Comparison of ENCODE assay signal across 8 mouse cellular contexts in the genomic region with DNA sequence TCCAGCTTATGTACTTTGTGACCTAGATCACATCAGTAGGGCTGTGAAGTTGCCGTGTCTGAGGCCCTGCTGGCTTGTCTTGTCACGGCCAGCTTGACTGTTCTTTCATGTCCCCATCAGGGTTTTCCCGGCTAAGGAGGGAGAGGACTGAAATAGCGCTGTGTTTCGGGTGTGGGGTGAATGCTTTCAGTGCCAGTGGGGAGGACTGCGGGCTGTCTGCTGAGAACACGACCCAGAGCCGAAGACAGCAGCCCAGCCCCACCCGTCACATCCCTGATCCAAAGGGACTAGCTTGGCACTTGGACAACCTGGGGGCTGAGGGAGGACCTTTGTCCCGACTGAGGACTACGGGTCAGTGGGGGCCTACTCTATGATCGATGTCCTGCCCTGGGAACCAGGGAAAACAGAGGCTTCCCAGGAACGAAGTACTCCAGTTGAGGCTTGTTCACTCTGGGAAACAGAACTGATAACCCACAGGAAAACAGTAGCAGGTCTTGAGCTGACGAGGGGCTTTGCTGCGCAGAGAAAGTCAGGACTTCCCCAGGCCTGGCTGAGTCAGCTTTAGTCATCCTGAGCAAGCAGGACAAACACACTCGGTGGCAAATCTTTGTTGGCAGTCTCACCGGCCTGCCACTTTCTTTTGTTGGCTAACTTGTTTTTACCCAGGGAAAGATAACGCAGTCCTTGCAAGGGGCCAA. TPM values are rescaled to one million over a fixed set of nuclear protein-coding genes. Genes with fewer than 3 reads are reported as not detected.
DNase-seq lines count a peak whose midpoint lies in the region; ATAC-seq and TF ChIP-seq lines count a peak whose summit lies in the region.
"Had no signal": no experiment of that assay in that cellular context is flagged by ENCODE, and none has a peak within 500 bp of the region (broad histone marks: within the 10 kb centered on the region; RNA-seq: fewer than 3 reads in every experiment).

No protein-coding gene starts in this region.

- no peak for ATAC-seq in embryonic facial prominence, embryonic 14.5 days (ENCODE audit: low read depth)
- ATAC-seq in intestine, postnatal 0 days, result no peak
- no peak for ATAC-seq in forebrain, embryonic 11.5 days (replicated peaks; ENCODE audit: low FRiP score)

- H3K9me3 ChIP-seq in embryonic facial prominence, embryonic 14.5 days (ENCODE audit: control insufficient read depth, low read length), result no peaks in the 10 kb centered on the region
- no peaks in the 10 kb centered on the region for H3K9me3 ChIP-seq in intestine, postnatal 0 days (ENCODE audit: control insufficient read depth)
- no peaks in the 10 kb centered on the region for H3K9me3 ChIP-seq in forebrain, embryonic 11.5 days (ENCODE audit: control insufficient read depth, low read length)
- H3K9me3 ChIP-seq: limb, embryonic 13.5 days had no signal

- TF ChIP-seq CTCF in intestine, postnatal 0 days (IDR thresholded peaks at IDR 0.05; ENCODE audit: low read depth), result no peak

- 66% methylated on average over 16 of the region's 18 CpGs for WGBS in embryonic facial prominence, embryonic 14.5 days
- 48% methylated on average over 18 of the region's 18 CpGs for WGBS in intestine, postnatal 0 days
- 81% methylated on average over 18 of the region's 18 CpGs for WGBS in forebrain, embryonic 11.5 days

- H3K4me1 ChIP-seq in embryonic facial prominence, embryonic 14.5 days (ENCODE audit: control insufficient read depth, insufficient read depth, low read length), result no peaks in the 10 kb centered on the region
- H3K4me1 ChIP-seq in intestine, postnatal 0 days (replicated peaks; ENCODE audit: control insufficient read depth, insufficient read depth, low read length), result peaks cover 18% of the 10 kb centered on the region; the same call in 1 of the 2 replicates
- H3K4me1 ChIP-seq in forebrain, embryonic 11.5 days (replicated peaks; ENCODE audit: control insufficient read depth, insufficient read depth, low read length), result no peaks in the 10 kb centered on the region

- no peak overlapping the region for H3K27ac ChIP-seq in embryonic facial prominence, embryonic 14.5 days (replicated peaks; ENCODE audit: low read depth, low read length)
- H3K27ac ChIP-seq in intestine, postnatal 0 days (ENCODE audit: low read depth, low read length), result peak overlapping the region; percentile 29
- no peak overlapping the region for H3K27ac ChIP-seq in forebrain, embryonic 11.5 days (ENCODE audit: low read depth, low read length)
- H3K27ac ChIP-seq: limb, embryonic 13.5 days had no signal

- H3K4me2 ChIP-seq in embryonic facial prominence, embryonic 14.5 days (ENCODE audit: low read depth, low read length), result no peak overlapping the region
- no peak overlapping the region for H3K4me2 ChIP-seq in intestine, postnatal 0 days (replicated peaks; ENCODE audit: low read depth)
- no peak overlapping the region for H3K4me2 ChIP-seq in forebrain, embryonic 11.5 days (ENCODE audit: low read depth, low read length, severe bottlenecking)
- H3K4me2 ChIP-seq: limb, embryonic 13.5 days had no signal

- H3K27me3 ChIP-seq in embryonic facial prominence, embryonic 14.5 days (replicated peaks; ENCODE audit: control insufficient read depth, insufficient read depth, low read length), result no peaks in the 10 kb centered on the region
- no peaks in the 10 kb centered on the region for H3K27me3 ChIP-seq in intestine, postnatal 0 days (replicated peaks; ENCODE audit: control insufficient read depth, insufficient read depth, low read length)
- no peaks in the 10 kb centered on the region for H3K27me3 ChIP-seq in forebrain, embryonic 11.5 days (ENCODE audit: control insufficient read depth, insufficient read depth, low read length)
- H3K27me3 ChIP-seq: limb, embryonic 13.5 days had no signal

- peak; percentile 43 for DNase-seq in right cerebral cortex, adult 18-20 months
- no peak for DNase-seq in right cerebral cortex, adult 2 months (ENCODE audit: low spot score in 2 of 2)
- DNase-seq in embryonic facial prominence, embryonic 14.5 days (ENCODE audit: low spot score), result no peak
- DNase-seq in testis, postnatal 14 days (ENCODE audit: low spot score), result peak; percentile 52
- no peak for DNase-seq in thymus, postnatal 36 days
- DNase-seq in forebrain, embryonic 11.5 days (ENCODE audit: low spot score), result no peak

- no peaks in the 10 kb centered on the region for H3K36me3 ChIP-seq in embryonic facial prominence, embryonic 14.5 days (ENCODE audit: control insufficient read depth, insufficient read depth, low read length)
- peaks cover 11% of the 10 kb centered on the region; the same call in 1 of the 2 replicates for H3K36me3 ChIP-seq in intestine, postnatal 0 days (ENCODE audit: control insufficient read depth, insufficient read depth)
- no peaks in the 10 kb centered on the region for H3K36me3 ChIP-seq in forebrain, embryonic 11.5 days (ENCODE audit: control insufficient read depth, insufficient read depth, low read length)
- H3K36me3 ChIP-seq: limb, embryonic 13.5 days had no signal

- no peak overlapping the region for H3K4me3 ChIP-seq in embryonic facial prominence, embryonic 14.5 days (ENCODE audit: low read depth, low read length)
- H3K4me3 ChIP-seq in intestine, postnatal 0 days (ENCODE audit: low read depth, low read length), result no peak overlapping the region
- no peak overlapping the region for H3K4me3 ChIP-seq in forebrain, embryonic 11.5 days (ENCODE audit: low read depth, low read length)
- H3K4me3 ChIP-seq: limb, embryonic 13.5 days had no signal

- H3K9ac ChIP-seq in embryonic facial prominence, embryonic 14.5 days (ENCODE audit: low read depth, low read length), result peak overlapping the region; percentile 19; the same call in 1 of the 2 replicates
- H3K9ac ChIP-seq in intestine, postnatal 0 days (ENCODE audit: low read depth, low read length), result 0 out of 2 replicates have a peak overlapping the region, but pooled peaks have one; percentile 7
- no peak overlapping the region for H3K9ac ChIP-seq in forebrain, embryonic 11.5 days (ENCODE audit: low read length)
- H3K9ac ChIP-seq: limb, embryonic 13.5 days had no signal

RNA-seq across cellular contexts. Expression of gene Pitpna, which starts 23.9 kb away (rescaled TPM):
- 81.7 and 86.3 TPM in 2 replicates for polyA plus RNA-seq in embryonic facial prominence, embryonic 14.5 days (2014; fragmentation: Nextera tagmentation; extraction: Ambion mirVana)
- 160 and 161 TPM in 2 replicates for polyA plus RNA-seq in intestine, postnatal 0 days (2015; fragmentation: Nextera tagmentation; extraction: Ambion mirVana)
- polyA plus RNA-seq in forebrain, embryonic 11.5 days (2014; fragmentation: Nextera tagmentation; extraction: Ambion mirVana), result 79.5 and 88.5 TPM in 2 replicates

RNA-seq across cellular contexts. Expression of gene Slc43a2, which starts 32.5 kb away (rescaled TPM):
- 4.3 and 5.3 TPM in 2 replicates for polyA plus RNA-seq in embryonic facial prominence, embryonic 14.5 days (2014; fragmentation: Nextera tagmentation; extraction: Ambion mirVana)
- 46.4 and 59.5 TPM in 2 replicates for polyA plus RNA-seq in intestine, postnatal 0 days (2015; fragmentation: Nextera tagmentation; extraction: Ambion mirVana)
- polyA plus RNA-seq in forebrain, embryonic 11.5 days (2014; fragmentation: Nextera tagmentation; extraction: Ambion mirVana), result 5.5 and 7.5 TPM in 2 replicates

RNA-seq across cellular contexts. Expression of gene Scarf1, which starts 50.7 kb away (rescaled TPM):
- 6.9 and 7.2 TPM in 2 replicates for polyA plus RNA-seq in embryonic facial prominence, embryonic 14.5 days (2014; fragmentation: Nextera tagmentation; extraction: Ambion mirVana)
- polyA plus RNA-seq in intestine, postnatal 0 days (2015; fragmentation: Nextera tagmentation; extraction: Ambion mirVana), result 2.8 and 3.2 TPM in 2 replicates
- 4.2 TPM in 2 replicates for polyA plus RNA-seq in forebrain, embryonic 11.5 days (2014; fragmentation: Nextera tagmentation; extraction: Ambion mirVana)

RNA-seq across cellular contexts. Expression of gene Rilp, which starts 54.1 kb away (rescaled TPM):
- 0.59 and 0.70 TPM in 2 replicates for polyA plus RNA-seq in embryonic facial prominence, embryonic 14.5 days (2014; fragmentation: Nextera tagmentation; extraction: Ambion mirVana)
- polyA plus RNA-seq in intestine, postnatal 0 days (2015; fragmentation: Nextera tagmentation; extraction: Ambion mirVana), result 6.8 and 6.9 TPM in 2 replicates
- polyA plus RNA-seq in forebrain, embryonic 11.5 days (2014; fragmentation: Nextera tagmentation; extraction: Ambion mirVana), result 0.28 and 0.69 TPM in 2 replicates

Comparison
In these comparisons a context has a peak if more than half of its experiments do, and no peak if none do; other contexts are left out.
1. DNase-seq: peak in right cerebral cortex, adult 18-20 months (single experiment) and testis, postnatal 14 days (single experiment); none in right cerebral cortex, adult 2 months (0 of 2), embryonic facial prominence, embryonic 14.5 days (single experiment), thymus, postnatal 36 days (0 of 2) and forebrain, embryonic 11.5 days (single experiment).